Mouse (Mus musculus): Measurements from ENCODE around the gene Spaca4. TPM values are rescaled to one million over a fixed set of nuclear protein-coding genes. Genes with fewer than 3 reads are reported as not detected.

Gene Spaca4
- total RNA-seq, 1 experiment: 0.76 TPM

- Histone ChIP-seq H3K4me1 (ENCODE audit: control insufficient read depth in 2 of 2, insufficient read depth in 2 of 2, low read length in 2 of 2, poor library complexity in 1 of 2) (peaks cover 2 to 16% of the 10 kb centered on the region in 2 experiments; a peak in 2 of 4 replicates), H3K36me3 (ENCODE audit: control insufficient read depth, insufficient read depth, low read length, poor library complexity, severe bottlenecking) (no peaks in the 10 kb centered on the region), H3K9me3 (ENCODE audit: control insufficient read depth, insufficient read depth, low read depth, low read length) (no peaks in the 10 kb centered on the region), H3K4me3 (ENCODE audit: insufficient read depth in 1 of 2, low read depth in 1 of 2, low read length in 2 of 2, poor library complexity in 1 of 2, severe bottlenecking in 1 of 2) (no peak overlapping the region), H3K9ac (ENCODE audit: insufficient read depth, low read depth, low read length, poor library complexity, severe bottlenecking) (no peak overlapping the region), H3K27ac (ENCODE audit: insufficient read depth, low read depth, low read length, poor library complexity, severe bottlenecking) (no peak overlapping the region)
- TF ChIP-seq MAFK (IDR thresholded peaks at IDR 0.05; ENCODE audit: insufficient read depth, low read depth, low read length) (no peak), ZC3H11A (IDR thresholded peaks at IDR 0.05; ENCODE audit: borderline replicate concordance, low read depth, low read length) (no peak), HCFC1 (IDR thresholded peaks at IDR 0.05; ENCODE audit: borderline replicate concordance, insufficient read depth, low read length) (no peak), ZNF384 (IDR thresholded peaks at IDR 0.05; ENCODE audit: low read depth, low read length) (no peak), CHD2 (IDR thresholded peaks at IDR 0.05; ENCODE audit: low read depth, low read length) (no peak)
- in situ Hi-C loops (cut with MboI; ENCODE audit: low sequenced_read_pairs in 2 of 2, unreplicated experiment in 2 of 2): loop anchor here (10.0 to 25.0 kb wide), 2 partner anchors 177 to 190 kb away; partner anchors contain the start of genes Ccdc114 (in 1 of the 2) and Emp3 (in 1 of the 2)
- no peak for DNase-seq (ENCODE audit: low read depth, low spot score)
Observed at GRCm38 (mm10) chr7:45747450-45747849, 21.8 kb upstream of the Spaca4 start.

- Histone ChIP-seq H3K4me1 (ENCODE audit: control insufficient read depth in 2 of 2, insufficient read depth in 2 of 2, low read length in 2 of 2, poor library complexity in 1 of 2) (peaks cover 2 to 16% of the 10 kb centered on the region in 2 experiments; a peak in 2 of 4 replicates), H3K4me3 (ENCODE audit: insufficient read depth in 1 of 2, low read depth in 1 of 2, low read length in 2 of 2, poor library complexity in 1 of 2, severe bottlenecking in 1 of 2) (no peak overlapping the region), H3K36me3 (ENCODE audit: control insufficient read depth, insufficient read depth, low read length, poor library complexity, severe bottlenecking) (no peaks in the 10 kb centered on the region)
Observed at GRCm38 (mm10) chr7:45746518-45746917, 20.9 kb upstream of the Spaca4 start.

GRCm38 (mm10) chr7:45744387-45744786, 18.8 kb upstream of the Spaca4 start:
- in situ Hi-C loops (cut with MboI; ENCODE audit: low sequenced_read_pairs in 2 of 2, unreplicated experiment in 2 of 2): loop anchor here (10.0 to 25.0 kb wide), 2 partner anchors 180 to 193 kb away; partner anchors contain the start of genes Ccdc114 (in 1 of the 2) and Emp3 (in 1 of the 2)
- TF ChIP-seq CHD2 (IDR thresholded peaks at IDR 0.05; ENCODE audit: low read depth, low read length): peak; percentile 95
- TF ChIP-seq MAFK (IDR thresholded peaks at IDR 0.05; ENCODE audit: insufficient read depth, low read depth, low read length): no peak
- no peak for TF ChIP-seq ZNF384 (IDR thresholded peaks at IDR 0.05; ENCODE audit: low read depth, low read length)
- no peak for TF ChIP-seq HCFC1 (IDR thresholded peaks at IDR 0.05; ENCODE audit: borderline replicate concordance, insufficient read depth, low read length)
- DNase-seq (ENCODE audit: low read depth, low spot score): peak; percentile 60

More at GRCm38 (mm10) chr7:45746518-45746917, 20.9 kb upstream of the Spaca4 start:
- Histone ChIP-seq H3K27ac (ENCODE audit: insufficient read depth, low read depth, low read length, poor library complexity, severe bottlenecking) (no peak overlapping the region), H3K9me3 (ENCODE audit: control insufficient read depth, insufficient read depth, low read depth, low read length) (no peaks in the 10 kb centered on the region), H3K9ac (ENCODE audit: insufficient read depth, low read depth, low read length, poor library complexity, severe bottlenecking) (no peak overlapping the region)
- in situ Hi-C loops (cut with MboI; ENCODE audit: low sequenced_read_pairs in 2 of 2, unreplicated experiment in 2 of 2): loop anchor here (10.0 to 25.0 kb wide), 2 partner anchors 178 to 191 kb away; partner anchors contain the start of genes Ccdc114 (in 1 of the 2) and Emp3 (in 1 of the 2)
- DNase-seq (ENCODE audit: low read depth, low spot score): no peak
- no peak for TF ChIP-seq ZC3H11A (IDR thresholded peaks at IDR 0.05; ENCODE audit: borderline replicate concordance, low read depth, low read length)
- TF ChIP-seq MAFK (IDR thresholded peaks at IDR 0.05; ENCODE audit: insufficient read depth, low read depth, low read length): no peak
- TF ChIP-seq CHD2 (IDR thresholded peaks at IDR 0.05; ENCODE audit: low read depth, low read length): no peak
- TF ChIP-seq HCFC1 (IDR thresholded peaks at IDR 0.05; ENCODE audit: borderline replicate concordance, insufficient read depth, low read length): no peak
- TF ChIP-seq ZNF384 (IDR thresholded peaks at IDR 0.05; ENCODE audit: low read depth, low read length): no peak

GRCm38 (mm10) chr7:45742338-45742737, 16.7 kb upstream of the Spaca4 start:
- Histone ChIP-seq H3K9ac (ENCODE audit: insufficient read depth, low read depth, low read length, poor library complexity, severe bottlenecking) (no peak overlapping the region), H3K4me3 (ENCODE audit: insufficient read depth in 1 of 2, low read depth in 1 of 2, low read length in 2 of 2, poor library complexity in 1 of 2, severe bottlenecking in 1 of 2) (peak overlapping the region; percentile 15 to 60; a peak in 2 of 4 replicates)
- in situ Hi-C loops (cut with MboI; ENCODE audit: low sequenced_read_pairs in 2 of 2, unreplicated experiment in 2 of 2): loop anchor here (10.0 to 25.0 kb wide), 2 partner anchors 182 to 195 kb away; partner anchors contain the start of genes Ccdc114 (in 1 of the 2) and Emp3 (in 1 of the 2)

More at GRCm38 (mm10) chr7:45744387-45744786, 18.8 kb upstream of the Spaca4 start:
- Histone ChIP-seq H3K9me3 (ENCODE audit: control insufficient read depth, insufficient read depth, low read depth, low read length) (no peaks in the 10 kb centered on the region), H3K27ac (ENCODE audit: insufficient read depth, low read depth, low read length, poor library complexity, severe bottlenecking) (no peak overlapping the region), H3K9ac (ENCODE audit: insufficient read depth, low read depth, low read length, poor library complexity, severe bottlenecking) (no peak overlapping the region), H3K4me3 (ENCODE audit: insufficient read depth in 1 of 2, low read depth in 1 of 2, low read length in 2 of 2, poor library complexity in 1 of 2, severe bottlenecking in 1 of 2) (no peak overlapping the region), H3K36me3 (ENCODE audit: control insufficient read depth, insufficient read depth, low read length, poor library complexity, severe bottlenecking) (no peaks in the 10 kb centered on the region), H3K4me1 (ENCODE audit: control insufficient read depth in 2 of 2, insufficient read depth in 2 of 2, low read length in 2 of 2, poor library complexity in 1 of 2) (peaks cover 0 to 10% of the 10 kb centered on the region in 2 experiments; a peak in 2 of 4 replicates)

More at GRCm38 (mm10) chr7:45742338-45742737, 16.7 kb upstream of the Spaca4 start:
- Histone ChIP-seq H3K36me3 (ENCODE audit: control insufficient read depth, insufficient read depth, low read length, poor library complexity, severe bottlenecking) (no peaks in the 10 kb centered on the region), H3K27ac (ENCODE audit: insufficient read depth, low read depth, low read length, poor library complexity, severe bottlenecking) (no peak overlapping the region), H3K4me1 (ENCODE audit: control insufficient read depth in 2 of 2, insufficient read depth in 2 of 2, low read length in 2 of 2, poor library complexity in 1 of 2) (peaks cover 0 to 4% of the 10 kb centered on the region in 2 experiments; a peak in 2 of 4 replicates), H3K9me3 (ENCODE audit: control insufficient read depth, insufficient read depth, low read depth, low read length) (no peaks in the 10 kb centered on the region)
- TF ChIP-seq ZC3H11A (IDR thresholded peaks at IDR 0.05; ENCODE audit: borderline replicate concordance, low read depth, low read length): no peak
- no peak for TF ChIP-seq MAFK (IDR thresholded peaks at IDR 0.05; ENCODE audit: insufficient read depth, low read depth, low read length)
- TF ChIP-seq HCFC1 (IDR thresholded peaks at IDR 0.05; ENCODE audit: borderline replicate concordance, insufficient read depth, low read length): no peak
- no peak for TF ChIP-seq ZNF384 (IDR thresholded peaks at IDR 0.05; ENCODE audit: low read depth, low read length)
- TF ChIP-seq CHD2 (IDR thresholded peaks at IDR 0.05; ENCODE audit: low read depth, low read length): no peak
- no peak for DNase-seq (ENCODE audit: low read depth, low spot score)

All from ES-E14 (cell line).